Mouse (Mus musculus) ES-Bruce4 (cell line): Measurements from ENCODE around the gene Padi3.

Experiments
- CTCF ChIP-seq: IDR thresholded peaks from one replicate; pipeline ENCODE4 v1.8.1; 2011; ENCODE audit warnings: low read depth, low read length
- EP300 ChIP-seq: IDR thresholded peaks from 2 replicates; pipeline ENCODE4 v1.6.1; 2011; ENCODE audit warnings: low read depth, low read length; ENCODE audit not compliant: insufficient read depth
- POLR2A ChIP-seq: IDR thresholded peaks from one replicate; pipeline ENCODE4 v1.8.1; 2011; ENCODE audit warnings: low read length; ENCODE audit not compliant: insufficient read depth

- TF ChIP-seq CTCF (no peak), EP300 (no peak), POLR2A (no peak)
Measured at GRCm38 (mm10) chr4:140782821-140783220, 27.6 kb downstream of the Padi3 start.
